Mouse (Mus musculus) liver, adult 2 months (tissue): Measurements from ENCODE around the gene Gm10563.

Experiments used
- CTCF ChIP-seq: fragments of 200-500 bp; IDR thresholded peaks from 2 replicates; pipeline ENCODE4 v1.5.1; 2011; ENCODE audit warnings: low read depth, low read length, control low read depth
- POLR2A ChIP-seq: fragments of 200-500 bp; IDR thresholded peaks from 2 replicates; pipeline ENCODE4 v1.6.1; 2011; ENCODE audit warnings: low read length, control low read depth; ENCODE audit not compliant: insufficient read depth; ENCODE audit errors: extremely low read depth

DNA sequence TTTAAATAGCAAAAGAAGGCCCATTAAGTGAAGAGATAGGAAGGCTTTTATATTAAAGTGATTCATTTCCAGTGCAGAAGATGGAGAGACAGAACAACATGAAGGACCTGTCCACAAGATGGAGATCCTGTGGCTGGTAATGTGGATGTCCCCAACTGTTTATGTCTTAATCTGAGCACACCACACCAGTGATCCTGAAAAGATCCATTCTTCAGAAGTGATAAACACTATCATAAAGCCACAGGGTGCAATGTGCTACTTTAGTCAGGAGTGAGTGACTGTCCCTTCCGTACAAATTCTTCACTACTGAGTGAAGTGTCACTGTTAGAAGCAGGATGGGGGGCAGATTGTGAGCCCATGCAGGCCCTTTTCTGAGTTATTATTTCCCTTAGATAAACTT lies 42.5 kb downstream of the Gm10563 start:
- TF ChIP-seq POLR2A = no peak
- TF ChIP-seq CTCF = no peak
